Comparison of ENCODE assay signal across 8 mouse cellular contexts in the genomic region with DNA sequence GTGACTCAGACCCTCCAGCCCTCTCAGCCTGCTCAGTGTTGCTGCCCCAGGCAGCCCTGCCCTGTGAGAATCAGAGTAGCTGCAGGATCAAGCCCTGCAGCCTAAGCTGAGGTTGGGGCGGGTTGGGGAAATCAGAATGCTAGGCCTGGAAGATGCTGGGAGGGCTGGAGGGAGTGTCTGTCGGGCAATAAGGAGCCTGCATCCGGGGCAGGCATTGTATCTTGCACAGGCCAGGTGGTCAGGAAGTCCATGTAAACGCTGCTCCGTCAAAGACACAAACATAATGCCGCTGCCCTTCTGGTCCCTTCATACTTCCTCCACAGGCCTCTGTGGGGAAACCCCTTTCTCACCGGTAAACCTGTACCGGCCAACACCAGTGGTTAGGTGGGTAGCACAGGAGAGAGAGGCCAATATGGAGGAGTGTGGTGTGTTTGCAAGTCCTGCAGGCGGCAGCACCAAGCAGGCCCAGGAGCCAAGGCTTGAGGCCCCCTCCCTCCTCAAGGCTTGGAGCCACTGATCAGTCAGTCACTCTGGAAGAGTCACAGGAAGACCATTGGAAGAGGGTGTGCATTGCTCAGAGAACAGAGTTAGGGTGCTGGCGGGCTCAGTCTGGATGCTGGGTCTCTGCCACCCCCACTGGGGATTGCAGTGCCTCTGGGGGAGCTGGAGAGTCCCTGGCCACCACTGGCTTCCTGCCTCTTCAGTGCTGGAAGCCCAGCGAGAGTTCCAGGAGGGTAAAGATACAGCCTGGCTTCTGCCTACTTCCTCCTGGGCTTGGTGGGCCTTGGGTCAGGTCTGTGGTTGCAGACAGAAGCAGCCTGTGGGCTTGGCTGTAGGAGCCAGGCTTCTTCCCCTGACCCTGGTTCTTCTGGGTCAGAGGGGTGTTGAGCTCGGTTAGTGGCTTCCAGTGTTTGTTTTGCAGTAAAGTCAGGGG. TPM values are rescaled to one million over a fixed set of nuclear protein-coding genes. Genes with fewer than 3 reads are reported as not detected.
DNase-seq lines count a peak whose midpoint lies in the region; ATAC-seq and TF ChIP-seq lines count a peak whose summit lies in the region.

No protein-coding gene starts in this region.

- H3K4me3 ChIP-seq in kidney, adult 2 months (ENCODE audit: insufficient read depth, low read depth, low read length) = no peak overlapping the region
- no peak overlapping the region for H3K4me3 ChIP-seq in ES-Bruce4 (ENCODE audit: low read depth, low read length)
- H3K4me3 ChIP-seq in embryonic facial prominence, embryonic 11.5 days (ENCODE audit: low read depth, low read length) = no peak overlapping the region
- H3K4me3 ChIP-seq in hindbrain, embryonic 13.5 days = no peak overlapping the region
- H3K4me3 ChIP-seq in midbrain, embryonic 10.5 days = 0 out of 2 replicates have a peak overlapping the region, but pooled peaks have one; percentile 18

- TF ChIP-seq EP300 in ES-Bruce4 (IDR thresholded peaks at IDR 0.05; ENCODE audit: insufficient read depth, low read depth, low read length) = 0 out of 2 replicates have a peak, but pooled peaks have one; percentile 51

- DNase-seq in kidney, adult 2 months = no peak
- DNase-seq in kidney, adult 9 months = no peak
- DNase-seq in embryonic facial prominence, embryonic 11.5 days (ENCODE audit: low spot score) = peak; percentile 30
- no peak for DNase-seq in midbrain, embryonic 10.5 days (ENCODE audit: low spot score)
- peak; percentile 56 for DNase-seq in thymus, postnatal 4 days
- no peak for DNase-seq in ovary, adult 18-20 months (ENCODE audit: low spot score)

- peak overlapping the region; percentile 24; the same call in 1 of the 2 replicates for H3K27ac ChIP-seq in kidney, adult 2 months (ENCODE audit: insufficient read depth, low read depth, low read length)
- 0 out of 2 replicates have a peak overlapping the region, but pooled peaks have one; percentile 10 for H3K27ac ChIP-seq in ES-Bruce4 (ENCODE audit: insufficient read depth, low read length)
- peak overlapping the region; percentile 60; the same call in 1 of the 2 replicates for H3K27ac ChIP-seq in embryonic facial prominence, embryonic 11.5 days (replicated peaks; ENCODE audit: low read depth, low read length)
- peak overlapping the region; percentile 77 for H3K27ac ChIP-seq in hindbrain, embryonic 13.5 days
- H3K27ac ChIP-seq in midbrain, embryonic 10.5 days (replicated peaks) = peak overlapping the region; percentile 81

- H3K9ac ChIP-seq in ES-Bruce4 (ENCODE audit: low read depth, poor library complexity, severe bottlenecking) = no peak overlapping the region
- H3K9ac ChIP-seq in embryonic facial prominence, embryonic 11.5 days (replicated peaks; ENCODE audit: low read length) = peak overlapping the region; percentile 37
- peak overlapping the region; percentile 66 for H3K9ac ChIP-seq in hindbrain, embryonic 13.5 days

- 0 out of 2 replicates have a peak, but pooled peaks have one; percentile 14 for TF ChIP-seq CTCF in kidney, adult 2 months (conservative IDR thresholded peaks at IDR 0.05; ENCODE audit: insufficient read depth, insufficient read length, low read depth, low read length)
- TF ChIP-seq CTCF in ES-Bruce4 (IDR thresholded peaks at IDR 0.05; ENCODE audit: low read depth, low read length) = peak; percentile 32

- no peak overlapping the region; the same call in 1 of the 2 replicates for H3K4me2 ChIP-seq in embryonic facial prominence, embryonic 11.5 days (ENCODE audit: low read depth, low read length)
- H3K4me2 ChIP-seq in hindbrain, embryonic 13.5 days = peak overlapping the region; percentile 25; the same call in 1 of the 2 replicates

- H3K27me3 ChIP-seq in kidney, adult 2 months (replicated peaks; ENCODE audit: control insufficient read depth, insufficient read depth, low read length) = no peaks in the 10 kb centered on the region
- H3K27me3 ChIP-seq in ES-Bruce4 (ENCODE audit: control insufficient read depth, insufficient read depth, low read length, poor library complexity, severe bottlenecking) = no peaks in the 10 kb centered on the region
- H3K27me3 ChIP-seq in embryonic facial prominence, embryonic 11.5 days (ENCODE audit: control insufficient read depth, insufficient read depth, low read length) = no peaks in the 10 kb centered on the region
- no peaks in the 10 kb centered on the region for H3K27me3 ChIP-seq in hindbrain, embryonic 13.5 days
- no peaks in the 10 kb centered on the region for H3K27me3 ChIP-seq in midbrain, embryonic 10.5 days (ENCODE audit: low read depth, poor library complexity, severe bottlenecking)

- no peak for TF ChIP-seq POLR2A in kidney, adult 2 months (IDR thresholded peaks at IDR 0.05; ENCODE audit: low read depth, low read length)
- TF ChIP-seq POLR2A in ES-Bruce4 (IDR thresholded peaks at IDR 0.05; ENCODE audit: insufficient read depth, low read length) = no peak

- peaks cover 20% of the 10 kb centered on the region for H3K4me1 ChIP-seq in kidney, adult 2 months (ENCODE audit: control insufficient read depth, insufficient read depth, low read length)
- H3K4me1 ChIP-seq in ES-Bruce4 (ENCODE audit: control insufficient read depth, insufficient read depth, low read length) = no peaks in the 10 kb centered on the region
- peaks cover 8% of the 10 kb centered on the region; the same call in 1 of the 2 replicates for H3K4me1 ChIP-seq in embryonic facial prominence, embryonic 11.5 days (ENCODE audit: control insufficient read depth, insufficient read depth, low read length)
- H3K4me1 ChIP-seq in hindbrain, embryonic 13.5 days (replicated peaks) = peaks cover 95% of the 10 kb centered on the region
- peaks cover 82% of the 10 kb centered on the region for H3K4me1 ChIP-seq in midbrain, embryonic 10.5 days

- WGBS in kidney, adult 2 months = 48% methylated on average over 12 of the region's 12 CpGs
- 46% methylated on average over 12 of the region's 12 CpGs for WGBS in embryonic facial prominence, embryonic 11.5 days
- 41% methylated on average over 12 of the region's 12 CpGs for WGBS in hindbrain, embryonic 13.5 days
- WGBS in midbrain, embryonic 10.5 days = 45% methylated on average over 12 of the region's 12 CpGs

- no peak; the same call in 1 of the 2 replicates for ATAC-seq in embryonic facial prominence, embryonic 11.5 days (replicated peaks; ENCODE audit: insufficient number of reproducible peaks, low FRiP score, low TSS enrichment, low read depth)
- ATAC-seq in hindbrain, embryonic 13.5 days (ENCODE audit: low FRiP score) = no peak; the same call in 1 of the 2 replicates

- H3K9me3 ChIP-seq in ES-Bruce4 (replicated peaks; ENCODE audit: control insufficient read depth, insufficient read depth, low read length, poor library complexity, severe bottlenecking) = no peaks in the 10 kb centered on the region
- no peaks in the 10 kb centered on the region for H3K9me3 ChIP-seq in embryonic facial prominence, embryonic 11.5 days (replicated peaks; ENCODE audit: control insufficient read depth, low read length)
- no peaks in the 10 kb centered on the region for H3K9me3 ChIP-seq in hindbrain, embryonic 13.5 days
- no peaks in the 10 kb centered on the region for H3K9me3 ChIP-seq in midbrain, embryonic 10.5 days (replicated peaks)

- no peaks in the 10 kb centered on the region for H3K36me3 ChIP-seq in kidney, adult 2 months (ENCODE audit: control insufficient read depth, insufficient read depth, low read length)
- no peaks in the 10 kb centered on the region for H3K36me3 ChIP-seq in ES-Bruce4 (ENCODE audit: control insufficient read depth, insufficient read depth, low read length, poor library complexity, severe bottlenecking)
- H3K36me3 ChIP-seq in embryonic facial prominence, embryonic 11.5 days (replicated peaks; ENCODE audit: control insufficient read depth, insufficient read depth, low read depth, low read length) = no peaks in the 10 kb centered on the region
- H3K36me3 ChIP-seq in hindbrain, embryonic 13.5 days = peaks cover 14% of the 10 kb centered on the region
- H3K36me3 ChIP-seq in midbrain, embryonic 10.5 days = peaks cover 9% of the 10 kb centered on the region

RNA-seq across cellular contexts. Expression of gene Ralgds, which starts 13.3 kb away (rescaled TPM):
- 24.6 and 32.3 TPM in 2 replicates for polyA plus RNA-seq in kidney, adult 2 months (2012; rRNA removed)
- 49.2 and 50.4 TPM in 2 replicates for polyA plus RNA-seq in ES-Bruce4 (2011; ENCODE audit: insufficient read depth, insufficient read length, low read depth, missing spikeins)
- polyA plus RNA-seq in embryonic facial prominence, embryonic 11.5 days (2014; fragmentation: Nextera tagmentation; extraction: Ambion mirVana) = 41.7 and 44.8 TPM in 2 replicates
- polyA plus RNA-seq in hindbrain, embryonic 13.5 days (2015; fragmentation: Nextera tagmentation; extraction: Ambion mirVana) = 78.9 and 87.9 TPM in 2 replicates
- 31.5 and 45.6 TPM in 2 replicates for polyA plus RNA-seq in midbrain, embryonic 10.5 days (2016; fragmentation: Nextera tagmentation; extraction: Ambion mirVana)

RNA-seq across cellular contexts. Expression of gene Gm10134, which starts 20.3 kb away (rescaled TPM):
- polyA plus RNA-seq in kidney, adult 2 months (2012; rRNA removed) = 0.33 TPM in 1 of 2 replicates, not detected in the other
- polyA plus RNA-seq in ES-Bruce4 (2011; ENCODE audit: insufficient read depth, insufficient read length, low read depth, missing spikeins) = 2.8 TPM in 1 of 2 replicates, not detected in the other
- 0.68 TPM in 1 of 2 replicates, not detected in the other for polyA plus RNA-seq in embryonic facial prominence, embryonic 11.5 days (2014; fragmentation: Nextera tagmentation; extraction: Ambion mirVana)
- polyA plus RNA-seq in hindbrain, embryonic 13.5 days (2015; fragmentation: Nextera tagmentation; extraction: Ambion mirVana) = 2.1 and 3.6 TPM in 2 replicates
- polyA plus RNA-seq in midbrain, embryonic 10.5 days (2016; fragmentation: Nextera tagmentation; extraction: Ambion mirVana) = 0.49 TPM in 1 of 2 replicates, not detected in the other

RNA-seq across cellular contexts. Expression of gene Gbgt1, which starts 29.5 kb away (rescaled TPM):
- polyA plus RNA-seq in kidney, adult 2 months (2012; rRNA removed) = 1.2 and 1.3 TPM in 2 replicates
- polyA plus RNA-seq in ES-Bruce4 (2011; ENCODE audit: insufficient read depth, insufficient read length, low read depth, missing spikeins) = 2.1 and 2.8 TPM in 2 replicates
- polyA plus RNA-seq in embryonic facial prominence, embryonic 11.5 days (2014; fragmentation: Nextera tagmentation; extraction: Ambion mirVana) = not detected in 2 replicates
- 0.52 and 1.0 TPM in 2 replicates for polyA plus RNA-seq in hindbrain, embryonic 13.5 days (2015; fragmentation: Nextera tagmentation; extraction: Ambion mirVana)
- not detected in 2 replicates for polyA plus RNA-seq in midbrain, embryonic 10.5 days (2016; fragmentation: Nextera tagmentation; extraction: Ambion mirVana)

RNA-seq across cellular contexts. Expression of gene Cel, which starts 37.0 kb away (rescaled TPM):
- polyA plus RNA-seq in kidney, adult 2 months (2012; rRNA removed) = 0.15 TPM in 1 of 2 replicates, not detected in the other
- polyA plus RNA-seq in ES-Bruce4 (2011; ENCODE audit: insufficient read depth, insufficient read length, low read depth, missing spikeins) = not detected in 2 replicates
- polyA plus RNA-seq in embryonic facial prominence, embryonic 11.5 days (2014; fragmentation: Nextera tagmentation; extraction: Ambion mirVana) = not detected in 2 replicates
- 0.08 and 0.13 TPM in 2 replicates for polyA plus RNA-seq in hindbrain, embryonic 13.5 days (2015; fragmentation: Nextera tagmentation; extraction: Ambion mirVana)
- not detected in 2 replicates for polyA plus RNA-seq in midbrain, embryonic 10.5 days (2016; fragmentation: Nextera tagmentation; extraction: Ambion mirVana)

RNA-seq across cellular contexts. Expression of gene Gtf3c5, which starts 57.3 kb away (rescaled TPM):
- 20.4 and 20.8 TPM in 2 replicates for polyA plus RNA-seq in kidney, adult 2 months (2012; rRNA removed)
- polyA plus RNA-seq in ES-Bruce4 (2011; ENCODE audit: insufficient read depth, insufficient read length, low read depth, missing spikeins) = 29.0 TPM in 2 replicates
- polyA plus RNA-seq in embryonic facial prominence, embryonic 11.5 days (2014; fragmentation: Nextera tagmentation; extraction: Ambion mirVana) = 38.5 and 38.8 TPM in 2 replicates
- 40.8 and 46.8 TPM in 2 replicates for polyA plus RNA-seq in hindbrain, embryonic 13.5 days (2015; fragmentation: Nextera tagmentation; extraction: Ambion mirVana)
- 58.1 and 61.3 TPM in 2 replicates for polyA plus RNA-seq in midbrain, embryonic 10.5 days (2016; fragmentation: Nextera tagmentation; extraction: Ambion mirVana)

Comparison
In these comparisons a context has a peak if more than half of its experiments do, and no peak if none do; other contexts are left out.
1. DNase-seq: peak in embryonic facial prominence, embryonic 11.5 days (single experiment) and thymus, postnatal 4 days (single experiment); none in kidney, adult 2 months (single experiment), kidney, adult 9 months (single experiment), midbrain, embryonic 10.5 days (single experiment) and ovary, adult 18-20 months (single experiment).
2. H3K27ac ChIP-seq: peak in every context shown above with its lines; median percentile 81 in midbrain, embryonic 10.5 days; 77 in hindbrain, embryonic 13.5 days; 60 in embryonic facial prominence, embryonic 11.5 days; 24 in kidney, adult 2 months; 10 in ES-Bruce4.